Mouse (Mus musculus) bone marrow macrophage, adult 2 months (primary cell): Measurements from ENCODE around the gene Zpr1.

Source experiments
- CTCF ChIP-seq: IDR thresholded peaks from 2 replicates; pipeline ENCODE4 v1.5.1; 2012; ENCODE audit warnings: low read depth, mild to moderate bottlenecking, low read length, moderate library complexity
- POLR2A ChIP-seq: IDR thresholded peaks from 2 replicates; pipeline ENCODE4 v1.6.1; 2012; ENCODE audit warnings: mild to moderate bottlenecking, low read depth, low read length, borderline replicate concordance

DNA sequence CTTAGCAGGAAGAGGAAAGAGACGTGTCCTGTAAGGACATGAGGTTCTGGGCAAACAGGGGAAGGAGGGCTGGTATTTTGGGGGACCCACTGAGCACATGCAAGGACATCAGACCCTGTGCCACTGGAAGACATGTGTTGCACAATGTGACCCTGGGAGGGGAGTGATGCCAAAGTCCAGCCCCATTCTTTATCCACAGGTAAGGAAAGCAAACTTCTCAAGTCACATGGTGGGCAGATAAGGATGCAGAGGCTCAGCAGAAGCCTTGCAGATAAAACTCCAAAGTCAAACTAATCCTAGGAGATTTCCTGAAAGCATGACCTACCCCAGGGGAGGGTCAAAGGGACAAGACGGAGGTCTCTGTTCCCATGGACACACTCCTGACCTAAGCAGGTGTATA lies 31.0 kb upstream of the Zpr1 start:
- TF ChIP-seq CTCF, result no peak
- no peak for TF ChIP-seq POLR2A
